Mouse (Mus musculus) embryonic facial prominence, embryonic 11.5 days (tissue): ENCODE results near the gene Ltb4r2. TPM values are rescaled to one million over a fixed set of nuclear protein-coding genes. Genes with fewer than 3 reads are reported as not detected.

Experiments used
- ATAC-seq: fragments of 200-750 bp; cut with Nextera tagmentation; replicated peaks from 2 replicates; pipeline ENCODE4 v1.8.0; 2017; ENCODE audit warnings: low read depth; ENCODE audit not compliant: insufficient number of reproducible peaks, low FRiP score, low TSS enrichment
- DNase-seq: peaks from one replicate; pipeline ENCODE4 v3.0.0-alpha.2; 2015; ENCODE audit warnings: low spot score
- H3K27ac ChIP-seq: fragments of 300-500 bp; sonication (generic); replicated peaks from 2 replicates; pipeline ENCODE4 v1.5.1; 2014; ENCODE audit warnings: mild to moderate bottlenecking, low read depth, low read length, control low read depth
- H3K27me3 ChIP-seq: fragments of 300-500 bp; sonication (generic); 2 replicates; pipeline ENCODE4 v1.6.1; 2014; ENCODE audit warnings: mild to moderate bottlenecking, low read length, moderate library complexity, mixed read lengths; ENCODE audit not compliant: control insufficient read depth, insufficient read depth
- H3K36me3 ChIP-seq: fragments of 300-500 bp; sonication (generic); replicated peaks from 2 replicates; pipeline ENCODE4 v1.6.1; 2014; ENCODE audit warnings: low read depth, mild to moderate bottlenecking, low read length, moderate library complexity, mixed read lengths; ENCODE audit not compliant: control insufficient read depth, insufficient read depth
- H3K4me1 ChIP-seq: fragments of 300-500 bp; sonication (generic); 2 replicates; pipeline ENCODE4 v1.6.1; 2014; ENCODE audit warnings: low read length, mixed read lengths; ENCODE audit not compliant: control insufficient read depth, insufficient read depth
- H3K4me2 ChIP-seq: fragments of 300-500 bp; sonication (generic); 2 replicates; pipeline ENCODE4 v1.6.1; 2014; ENCODE audit warnings: low read depth, mild to moderate bottlenecking, control low read depth, low read length, moderate library complexity
- H3K4me3 ChIP-seq: fragments of 300-500 bp; sonication (generic); 2 replicates; pipeline ENCODE4 v1.5.1; 2014; ENCODE audit warnings: low read depth, low read length, control low read depth
- H3K9ac ChIP-seq: fragments of 300-500 bp; sonication (generic); replicated peaks from 2 replicates; pipeline ENCODE4 v1.6.1; 2014; ENCODE audit warnings: mild to moderate bottlenecking, control low read depth, low read length
- H3K9me3 ChIP-seq: fragments of 300-500 bp; sonication (generic); replicated peaks from 2 replicates; pipeline ENCODE4 v1.6.1; 2016; ENCODE audit warnings: mild to moderate bottlenecking, low read length, inconsistent platforms, mixed read lengths; ENCODE audit not compliant: control insufficient read depth
- WGBS: fragments of 180-500 bp; shearing (Covaris S2); extraction: QIAGEN DNeasy Blood & Tissue Kit; methylation state at CpG from one replicate; pipeline ENCODE4 v1.1.7; 2014; 5-methylcytosine and 5-hydroxymethylcytosine counted together
- polyA plus RNA-seq: library from polyadenylated mRNA; unstranded; fragments of >200 nt; fragmentation: Nextera tagmentation; extraction: Ambion mirVana; gene quantifications from 2 replicates; pipeline ENCODE4 v1.2.1, GENCODE M21; 2014

Ltb4r2 gene
- polyA plus RNA-seq, 1 experiment from 2014 or later = 0.34 TPM

DNA sequence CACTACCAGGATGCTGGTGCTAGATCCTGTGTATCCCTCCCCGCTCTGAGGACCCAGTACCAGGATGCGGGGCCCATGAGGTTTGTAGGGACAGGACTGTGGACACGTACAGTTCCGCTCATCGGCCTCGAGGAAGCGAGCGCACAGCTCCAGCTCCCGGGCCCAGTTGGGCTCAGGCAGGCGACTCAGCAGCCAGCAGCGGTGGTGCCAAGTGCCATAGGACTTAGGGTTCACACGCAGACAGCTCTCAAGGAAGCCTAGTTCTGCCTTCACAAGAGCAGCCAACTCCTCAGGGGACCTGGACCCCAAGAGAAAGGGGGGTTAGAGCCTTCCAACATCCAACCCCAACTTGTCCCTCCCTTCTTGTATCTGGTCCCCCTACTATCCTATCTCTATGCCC is 40.6 kb upstream of the Ltb4r2 start:
- Histone ChIP-seq H3K4me2 (no peak overlapping the region), H3K9me3 (no peaks in the 10 kb centered on the region), H3K36me3 (peaks cover 3% of the 10 kb centered on the region; the same call in 1 of the 2 replicates), H3K27ac (no peak overlapping the region), H3K27me3 (no peaks in the 10 kb centered on the region), H3K9ac (no peak overlapping the region), H3K4me3 (no peak overlapping the region), H3K4me1 (no peaks in the 10 kb centered on the region)
- DNase-seq = no peak
- WGBS = 89% methylated on average over 12 of the region's 12 CpGs
- no peak for ATAC-seq

DNA sequence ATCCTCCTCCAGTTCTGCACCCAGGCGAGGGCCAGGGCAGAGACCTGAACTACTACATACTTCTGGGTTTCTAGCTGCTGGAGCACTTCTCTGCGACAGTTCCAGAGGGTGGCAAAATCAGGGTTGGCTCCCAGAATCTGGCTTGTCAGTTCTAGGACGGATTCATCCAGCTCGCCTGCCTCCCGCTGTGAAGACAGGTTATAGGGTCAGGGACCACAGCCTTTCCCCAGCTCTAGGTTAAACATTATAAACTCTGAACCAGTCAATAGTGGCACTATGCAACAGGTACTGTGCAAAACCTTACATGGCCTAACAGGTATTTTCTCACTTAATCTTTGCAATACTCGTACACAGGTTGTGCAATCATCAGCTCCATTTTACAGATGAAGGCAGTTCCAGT is 40.2 kb upstream of the Ltb4r2 start:
- no peaks in the 10 kb centered on the region for H3K4me1 ChIP-seq
- H3K27me3 ChIP-seq = no peaks in the 10 kb centered on the region
- H3K4me2 ChIP-seq = peak overlapping the region; percentile 69
- ATAC-seq = no peak
- H3K9ac ChIP-seq = peak overlapping the region; percentile 72
- peaks cover 3% of the 10 kb centered on the region; the same call in 1 of the 2 replicates for H3K36me3 ChIP-seq
- WGBS = 78% methylated on average over 6 of the region's 6 CpGs
- H3K4me3 ChIP-seq = peak overlapping the region; percentile 75
- H3K9me3 ChIP-seq = no peaks in the 10 kb centered on the region
- no peak overlapping the region for H3K27ac ChIP-seq
- DNase-seq = no peak

DNA sequence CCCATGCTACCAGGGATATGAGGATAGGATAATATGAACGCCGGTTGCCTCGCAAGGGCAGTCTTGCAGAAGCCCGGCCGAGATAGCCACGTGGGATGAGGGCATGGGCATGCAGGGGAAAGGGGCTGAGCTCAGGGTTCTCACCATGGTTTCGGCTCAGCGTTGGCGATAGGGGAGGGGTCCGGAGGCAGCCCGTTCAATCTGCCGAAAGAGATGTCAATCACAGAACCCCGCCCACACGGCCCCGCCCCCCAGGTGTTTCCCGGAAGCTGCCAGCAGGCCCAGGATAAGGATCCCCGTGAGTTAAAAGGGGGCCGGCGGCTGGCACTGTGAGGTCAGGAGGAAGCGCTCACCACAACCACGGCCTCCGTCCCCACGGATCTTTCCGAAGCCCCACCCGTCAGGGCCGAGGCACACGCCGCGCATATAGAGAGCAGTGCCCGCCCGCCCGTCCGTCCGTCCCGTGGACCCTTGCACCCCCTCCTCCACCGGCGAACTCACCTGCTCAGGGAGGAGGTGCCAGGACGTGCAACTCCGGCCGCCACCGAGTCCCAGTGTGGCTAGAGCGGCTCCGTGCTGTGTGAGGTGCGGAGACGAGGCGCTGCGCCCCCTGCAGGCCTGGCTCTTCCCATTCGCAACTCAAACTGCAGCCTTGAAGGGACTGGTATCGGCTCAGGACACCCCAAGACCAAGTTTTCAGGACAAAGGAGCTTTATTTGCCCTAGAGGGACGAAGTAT is 39.4 kb upstream of the Ltb4r2 start, which contains the start of gene Rabggta:
Rabggta (minus strand) TSS at position 564 of the 738 bp plus-strand sequence.
- H3K27ac ChIP-seq = peak within 1 kb of the TSS; percentile 56; the same call in 1 of the 2 replicates
- under 1% methylated on average over 50 of the region's 50 CpGs for WGBS
- ATAC-seq = peak; percentile 96

DNA sequence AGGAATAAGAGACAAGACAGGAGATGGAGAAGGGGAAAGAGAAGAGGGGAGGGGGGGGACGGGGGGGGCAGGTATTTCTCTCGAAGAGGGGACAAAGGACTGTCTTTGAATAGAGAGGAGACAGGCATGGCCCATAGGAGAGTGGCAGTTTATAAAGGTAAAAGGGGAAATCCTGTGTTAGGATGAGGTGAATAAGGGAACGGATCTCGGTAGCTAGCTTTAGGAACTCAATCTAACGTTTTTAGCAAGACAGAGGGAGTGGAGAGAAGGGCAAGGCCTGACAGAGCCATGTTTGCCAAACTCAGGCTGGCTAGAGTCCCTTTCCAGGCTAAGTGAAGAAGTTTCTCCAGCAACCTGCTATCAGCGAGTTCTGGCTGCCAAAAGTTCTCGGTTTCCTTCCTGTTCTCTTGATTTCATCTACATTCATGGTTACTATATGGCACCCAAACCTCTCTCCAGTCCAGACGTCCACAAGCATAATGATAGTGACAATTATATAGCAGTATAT is 38.7 kb upstream of the Ltb4r2 start:
- Histone ChIP-seq H3K4me2 (peak overlapping the region; percentile 69), H3K4me1 (no peaks in the 10 kb centered on the region), H3K27me3 (no peaks in the 10 kb centered on the region), H3K9me3 (no peaks in the 10 kb centered on the region), H3K9ac (peak overlapping the region; percentile 72), H3K27ac (no peak overlapping the region), H3K4me3 (peak overlapping the region; percentile 75), H3K36me3 (peaks cover 3% of the 10 kb centered on the region; the same call in 1 of the 2 replicates)
- 42% methylated on average over 8 of the region's 8 CpGs for WGBS
- DNase-seq = no peak
- ATAC-seq = no peak

More for the DNA sequence above, 39.4 kb upstream of the Ltb4r2 start, which contains the start of gene Rabggta:
- H3K4me3 ChIP-seq = peak within 1 kb of the TSS; percentile 75
- H3K4me1 ChIP-seq = no peaks in the 10 kb centered on the region
- DNase-seq = peak; percentile 96
- H3K9ac ChIP-seq = peak within 1 kb of the TSS; percentile 72
- no peaks in the 10 kb centered on the region for H3K9me3 ChIP-seq
- no peaks in the 10 kb centered on the region for H3K27me3 ChIP-seq
- peaks cover 3% of the 10 kb centered on the region; the same call in 1 of the 2 replicates for H3K36me3 ChIP-seq
- H3K4me2 ChIP-seq = peak within 1 kb of the TSS; percentile 69

DNA sequence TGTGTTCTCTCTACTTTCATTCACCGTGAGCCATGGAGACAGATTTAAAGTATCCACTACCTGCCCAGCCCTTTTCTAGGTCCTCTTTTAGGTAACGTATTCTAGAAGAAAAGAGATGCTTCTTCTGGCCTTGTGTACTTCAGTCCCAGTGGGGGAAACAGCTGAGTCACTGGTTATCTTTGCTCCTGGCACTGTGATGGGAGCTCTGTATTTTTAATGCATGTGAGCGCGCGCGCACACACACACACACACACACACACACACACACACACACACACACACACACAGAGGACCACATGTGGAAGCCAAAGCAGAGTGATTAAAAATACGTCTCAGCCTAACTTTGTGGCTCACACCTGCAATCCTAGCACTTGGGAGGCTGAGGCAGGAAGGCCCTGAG is 37.8 kb upstream of the Ltb4r2 start:
- Histone ChIP-seq H3K9me3 (no peaks in the 10 kb centered on the region), H3K9ac (no peak overlapping the region), H3K36me3 (peaks cover under 1% of the 10 kb centered on the region; the same call in 1 of the 2 replicates), H3K27me3 (no peaks in the 10 kb centered on the region), H3K4me2 (no peak overlapping the region), H3K27ac (no peak overlapping the region), H3K4me1 (no peaks in the 10 kb centered on the region), H3K4me3 (no peak overlapping the region)
- 93% methylated on average over 7 of the region's 7 CpGs for WGBS
- ATAC-seq = no peak
- no peak for DNase-seq

DNA sequence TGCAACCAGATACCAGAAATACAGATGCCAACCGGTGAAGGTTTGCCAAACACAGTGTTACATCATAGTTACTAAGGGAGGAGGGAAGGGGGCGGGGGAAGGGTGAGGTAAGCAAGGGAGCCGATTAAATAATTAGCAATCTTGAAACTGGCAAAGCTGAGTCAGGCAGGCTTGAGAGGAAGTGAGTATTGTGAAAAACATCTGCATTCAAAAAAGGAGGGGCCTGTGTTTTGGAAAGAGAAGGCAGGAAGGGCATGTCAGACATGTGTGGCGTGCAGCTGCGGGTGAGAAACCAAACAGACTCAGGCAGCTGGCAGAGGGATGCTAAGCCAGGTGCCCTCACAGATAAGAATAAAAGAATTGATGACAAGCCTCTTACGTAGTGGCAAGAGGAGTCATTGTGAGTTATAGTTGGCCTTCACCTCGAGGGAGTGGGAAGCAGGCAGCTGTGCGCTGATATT is 36.8 kb upstream of the Ltb4r2 start:
- Histone ChIP-seq H3K9ac (no peak overlapping the region), H3K4me2 (no peak overlapping the region), H3K27ac (no peak overlapping the region), H3K27me3 (no peaks in the 10 kb centered on the region), H3K4me1 (no peaks in the 10 kb centered on the region), H3K4me3 (no peak overlapping the region), H3K9me3 (no peaks in the 10 kb centered on the region), H3K36me3 (no peaks in the 10 kb centered on the region)
- 63% methylated on average over 8 of the region's 8 CpGs for WGBS
- ATAC-seq (no peak), DNase-seq (no peak)

DNA sequence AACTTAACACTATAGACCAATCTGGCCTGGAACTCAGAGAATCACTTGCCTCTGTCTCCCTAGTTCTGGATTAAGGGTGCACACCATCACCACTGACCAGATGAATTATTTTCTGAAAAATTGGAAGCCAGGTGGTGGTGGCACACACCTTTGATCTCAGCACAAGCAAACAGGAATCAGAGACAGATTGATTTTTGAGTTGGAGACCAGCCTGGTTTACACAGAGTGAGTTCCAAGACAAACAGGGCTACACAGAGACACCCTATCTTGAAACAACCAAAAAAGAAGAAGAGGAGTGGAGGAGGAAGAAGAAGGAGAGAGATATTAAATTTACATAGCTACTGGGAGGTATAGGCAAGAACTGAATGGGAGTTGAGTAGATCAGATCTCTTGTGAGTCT is 35.0 kb upstream of the Ltb4r2 start:
- DNase-seq (no peak), ATAC-seq (no peak)
- Histone ChIP-seq H3K9me3 (no peaks in the 10 kb centered on the region), H3K27me3 (no peaks in the 10 kb centered on the region), H3K36me3 (no peaks in the 10 kb centered on the region), H3K4me2 (no peak overlapping the region), H3K27ac (no peak overlapping the region), H3K4me3 (no peak overlapping the region), H3K9ac (no peak overlapping the region), H3K4me1 (no peaks in the 10 kb centered on the region)
